Mouse (Mus musculus): Measurements from ENCODE around the gene Junb.

Gene Junb

DNA sequence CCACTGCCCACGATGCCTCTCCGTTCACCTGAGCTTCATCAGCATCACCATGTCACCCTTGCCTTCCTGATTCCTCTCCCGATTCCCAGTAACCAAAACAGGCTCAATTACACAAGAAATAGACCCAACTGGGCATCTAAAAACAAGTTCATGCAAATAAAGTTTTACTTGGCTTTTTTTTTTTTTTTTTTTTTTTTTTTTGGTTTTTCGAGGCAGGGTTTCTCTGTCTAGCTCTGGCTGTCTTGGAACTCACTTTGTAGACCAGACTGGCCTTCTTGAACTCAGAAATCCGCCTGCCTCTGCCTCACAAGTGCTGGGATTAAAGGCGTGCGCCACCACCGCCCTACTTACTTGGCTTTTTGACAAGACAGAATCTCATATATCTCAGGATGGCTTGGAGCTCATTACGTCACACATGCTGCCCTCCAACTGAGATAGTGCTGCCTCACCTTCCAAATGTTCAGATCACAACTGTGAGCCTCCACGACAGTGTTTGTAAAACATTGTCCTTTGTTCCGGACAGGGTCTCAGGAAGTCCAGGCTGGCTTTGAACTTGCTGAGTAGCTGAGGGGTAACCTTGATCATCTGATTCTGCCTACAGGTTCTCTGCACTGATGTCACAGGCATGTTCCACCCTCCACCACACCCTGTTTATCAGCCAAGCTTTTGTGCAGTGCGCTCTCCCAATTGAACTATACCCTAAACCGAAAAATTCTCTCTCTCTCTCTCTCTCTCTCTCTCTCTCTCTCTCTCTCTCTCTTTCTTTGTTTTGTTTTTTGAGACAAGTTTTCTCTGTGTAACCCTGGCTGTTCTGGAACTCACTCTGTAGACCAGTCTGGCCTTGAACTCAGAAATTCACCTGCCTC lies 40.7 kb downstream of the Junb start:
- DNase-seq (ENCODE audit: low spot score): no peak

- DNase-seq (ENCODE audit: low spot score): no peak
Measured at GRCm38 (mm10) chr8:84936962-84937546, 41.5 kb downstream of the Junb start, which contains the start of gene Mast1. Gene Mast1 (minus strand): TSS chr8:84937359.

DNA sequence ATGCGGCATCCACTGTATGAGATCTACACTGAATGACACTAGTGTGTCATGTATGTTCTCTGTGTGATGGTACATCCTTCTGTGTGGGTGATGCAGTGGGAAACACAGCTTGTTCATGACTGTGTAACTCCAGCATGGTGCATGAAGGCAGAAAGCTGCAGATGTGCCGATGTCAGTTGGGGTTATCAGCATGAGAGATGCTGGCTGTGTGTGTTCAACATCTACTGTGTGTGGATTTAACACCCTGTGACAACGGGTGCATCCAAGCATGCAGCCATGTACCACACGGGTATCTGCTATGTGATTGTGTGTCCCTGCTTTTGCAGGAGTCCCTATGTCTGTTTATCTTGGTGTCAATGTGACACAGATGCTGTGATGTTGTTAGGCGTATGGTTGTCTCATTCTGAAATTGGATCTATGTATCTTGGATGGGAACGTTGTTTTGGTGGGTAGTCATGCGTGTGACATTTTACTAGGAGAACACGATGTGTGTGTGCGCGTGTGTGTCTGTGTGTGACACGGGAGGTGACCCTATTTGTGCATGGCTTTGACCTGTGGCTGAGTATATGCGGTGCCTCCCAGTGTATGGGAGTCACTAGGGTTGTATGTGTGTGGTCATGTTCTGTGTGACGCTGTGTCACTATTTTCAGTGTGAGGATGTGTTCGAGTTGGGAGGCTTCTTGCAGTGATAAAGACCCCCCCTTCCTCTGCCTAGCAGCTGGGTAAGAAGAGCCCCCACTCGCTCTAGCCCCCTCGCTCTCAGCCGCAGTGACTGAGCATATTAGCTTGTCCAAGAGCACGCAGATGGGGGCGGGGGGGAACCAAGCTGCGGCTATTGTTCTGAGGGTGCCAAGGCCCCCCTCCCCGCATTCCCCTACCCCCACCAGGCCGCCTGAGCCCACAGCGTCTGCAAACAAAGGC lies 42.2 kb downstream of the Junb start:
- no peak for DNase-seq (ENCODE audit: low spot score)

DNA sequence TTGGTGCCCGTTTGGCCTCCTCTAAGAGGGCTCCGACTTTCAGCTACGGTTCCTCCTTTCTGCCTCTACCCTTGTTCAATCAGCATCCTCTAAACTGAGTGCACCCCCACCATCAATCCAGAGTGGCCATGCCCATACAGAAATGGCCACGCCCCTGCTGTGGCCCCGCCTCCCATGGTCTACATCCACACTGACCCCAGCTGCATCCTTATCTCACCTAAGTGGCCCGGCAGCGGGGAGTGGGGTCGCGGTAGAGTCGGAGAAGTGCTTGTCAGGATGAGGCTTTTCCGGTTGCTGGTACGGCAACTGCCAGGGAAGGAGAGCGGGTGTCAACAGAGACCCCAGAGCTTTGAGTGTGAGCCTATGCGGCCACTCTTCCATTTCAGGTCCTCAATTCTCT lies 43.0 kb downstream of the Junb start:
- DNase-seq (ENCODE audit: low spot score): no peak

- DNase-seq (ENCODE audit: low spot score): no peak
Measured at GRCm38 (mm10) chr8:84934860-84935259, 43.7 kb downstream of the Junb start.

- DNase-seq (ENCODE audit: low spot score): no peak
Measured at GRCm38 (mm10) chr8:84933767-84934559, 44.6 kb downstream of the Junb start.

DNA sequence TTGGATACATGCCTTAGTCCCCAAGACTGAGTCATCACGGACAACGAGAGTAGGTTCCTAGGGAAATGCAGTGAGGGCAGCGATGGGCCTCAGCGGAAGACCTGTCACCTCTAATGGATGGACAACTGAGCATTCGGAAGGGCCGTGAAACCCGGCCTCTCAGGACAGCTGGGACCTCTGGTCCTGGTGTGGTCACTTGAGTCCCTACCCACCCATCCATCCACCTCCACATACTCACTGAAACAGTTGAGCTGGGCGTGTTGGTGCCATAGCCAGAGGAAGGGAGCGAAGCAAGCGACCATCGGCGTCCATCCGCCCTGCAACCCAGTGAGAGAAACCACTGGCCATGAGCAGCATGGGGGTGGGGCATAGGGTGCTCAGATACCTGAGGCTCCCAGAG lies 47.9 kb downstream of the Junb start:
- no peak for DNase-seq (ENCODE audit: low spot score)

GRCm38 (mm10) chr8:84928456-84929306 lies 49.8 kb downstream of the Junb start:
- no peak for DNase-seq (ENCODE audit: low spot score)

DNA sequence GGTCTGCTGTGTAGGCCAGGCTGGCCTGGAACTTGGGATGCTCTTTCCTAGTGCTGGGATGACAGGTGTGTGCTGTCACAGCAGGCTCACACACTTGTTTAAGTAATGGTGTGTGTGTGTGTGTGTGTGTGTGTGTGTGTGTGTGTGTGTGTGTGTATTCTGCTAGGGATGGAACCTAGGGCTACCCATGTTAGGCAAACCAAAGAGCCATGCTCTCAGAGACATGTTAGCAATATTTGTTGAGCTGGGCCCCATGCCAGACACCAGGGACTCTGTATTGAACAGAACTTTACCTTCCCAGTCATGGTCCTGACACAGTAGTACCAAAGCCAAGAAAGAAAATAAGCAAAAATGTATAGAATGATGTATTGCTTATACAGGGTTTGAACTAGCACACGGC lies 51.0 kb downstream of the Junb start:
- DNase-seq (ENCODE audit: low spot score): no peak

DNA sequence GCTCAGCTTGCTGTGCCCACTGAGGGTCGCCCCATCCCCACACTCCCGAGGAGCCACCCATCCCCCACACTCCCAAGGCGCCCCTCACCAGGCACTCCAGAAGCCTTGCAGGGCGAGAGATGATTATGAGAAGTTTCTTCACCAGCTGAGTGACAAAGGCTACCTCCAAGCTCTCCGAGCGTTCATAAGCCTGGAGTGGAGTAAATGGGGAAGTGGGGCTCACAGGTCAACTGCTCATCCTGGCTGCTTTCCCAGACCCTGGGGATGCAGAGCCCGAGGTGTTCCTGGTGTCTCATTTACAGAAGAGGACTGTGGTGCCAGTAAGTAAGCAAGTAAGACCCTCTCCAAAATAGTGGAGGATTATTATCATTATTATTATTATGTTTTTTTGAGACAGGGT lies 53.0 kb downstream of the Junb start:
- DNase-seq (ENCODE audit: low spot score): no peak
